Mouse (Mus musculus) Patski (cell line): ENCODE measurements around the gene Tas2r137. TPM values are rescaled to one million over a fixed set of nuclear protein-coding genes. Genes with fewer than 3 reads are reported as not detected.

Experiments used
- ATAC-seq: fragments of 100-300 bp; one replicate; pipeline ENCODE4 v1.8.0; 2021
- CTCF ChIA-PET: fragments of 350-600 bp; sonication (Branson Sonifier 250); formaldehyde crosslinking; loops from one replicate; lab custom pipeline; 2022; ENCODE audit warnings: inconsistent platforms; lab: Charles Lee
- POLR2A ChIA-PET: fragments of 350-600 bp; sonication (Branson Sonifier 250); formaldehyde crosslinking; loops from one replicate; lab custom pipeline; 2022; ENCODE audit warnings: antibody characterized with exemption, inconsistent platforms; lab: Charles Lee
- DNase-seq: peaks from one replicate; pipeline ENCODE4 v3.0.0-alpha.2; 2011; ENCODE audit warnings: low read depth, low spot score
- H3K27me3 ChIP-seq: fragments of 371-371 bp; one replicate; pipeline ENCODE4 v1.5.1; 2021
- CTCF ChIP-seq: fragments of 100-300 bp; IDR thresholded peaks from one replicate; pipeline ENCODE4 v1.5.1; 2021
- in situ Hi-C: fragments of 300-500 bp; cut with MboI; formaldehyde crosslinking; loops from 3 replicates; pipeline ENCODE4 v1.11.1; 2018; ENCODE audit warnings: low pct_unique_long_range_greater_than_20kb, mixed read lengths
- polyA plus RNA-seq: library from polyadenylated mRNA; unstranded; gene quantifications from one replicate; pipeline ENCODE4 v1.2.3, GENCODE M21; 2021

The Tas2r137 gene
- 0.05 TPM for polyA plus RNA-seq

DNA sequence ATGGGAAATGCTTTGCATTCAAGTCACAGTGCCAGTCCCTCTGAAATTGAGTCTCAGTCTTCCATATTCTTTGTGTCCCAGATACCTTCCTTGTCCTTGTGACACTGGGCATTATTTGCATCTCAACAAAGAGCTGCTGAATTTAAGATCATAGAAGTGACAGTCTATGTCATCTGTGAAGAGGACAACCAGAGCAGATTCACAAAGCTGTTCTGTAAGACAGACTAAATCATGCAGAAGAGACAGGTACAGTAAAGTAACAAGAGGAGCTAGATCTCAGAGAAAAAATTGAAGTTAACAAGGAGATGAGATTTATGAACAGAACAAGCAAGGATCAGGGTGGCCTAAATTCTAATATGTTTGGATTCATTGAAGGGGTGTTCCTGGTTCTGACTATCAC, at the start of gene Tas2r137:
Tas2r137 (plus strand) TSS at position 301 of the 400 bp plus-strand sequence.
- in situ Hi-C loops = no loop called here
- ChIA-PET POLR2A (no interaction called here), CTCF (no interaction called here)
- no peak for DNase-seq
- no peak for TF ChIP-seq CTCF
- no peak for ATAC-seq
- H3K27me3 ChIP-seq = no peaks in the 10 kb centered on the region

- ATAC-seq = no peak
- DNase-seq = no peak
- no peak for TF ChIP-seq CTCF
- in situ Hi-C loops = no loop called here
- peaks cover 57% of the 10 kb centered on the region for H3K27me3 ChIP-seq
- POLR2A ChIA-PET = no interaction called here
- CTCF ChIA-PET = interaction anchor here (1.1 kb wide), 1 partner anchor 8 kb away, joined by 3 read pairs; no protein-coding TSS in a partner anchor
These were observed 49.8 kb upstream of the Tas2r137 start for GRCm38 (mm10) chr6:40441276-40441675.

DNA sequence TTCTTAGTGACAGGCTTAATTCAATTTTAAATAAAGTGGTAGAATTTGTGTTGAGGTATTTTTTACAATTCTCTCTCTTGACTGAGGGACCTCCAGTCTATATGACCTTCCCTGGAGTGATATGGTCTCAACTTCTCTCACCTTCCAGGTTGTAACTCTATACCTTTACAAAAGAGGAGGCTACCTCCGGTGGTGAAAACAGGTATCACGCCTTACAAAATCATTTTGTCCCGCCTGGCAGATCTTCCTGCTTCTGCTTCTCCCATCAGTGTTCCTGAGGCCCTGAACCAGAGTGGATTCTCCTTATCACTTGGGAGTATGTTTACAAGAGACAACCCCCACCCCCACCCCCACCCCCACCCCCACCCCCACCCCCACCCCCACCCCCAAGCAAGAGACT, 49.3 kb upstream of the Tas2r137 start:
- in situ Hi-C loops = no loop called here
- TF ChIP-seq CTCF = peak; percentile 32
- ATAC-seq (no peak), DNase-seq (no peak)
- ChIA-PET CTCF (no interaction called here), POLR2A (no interaction called here)
- H3K27me3 ChIP-seq = peaks cover 56% of the 10 kb centered on the region

DNA sequence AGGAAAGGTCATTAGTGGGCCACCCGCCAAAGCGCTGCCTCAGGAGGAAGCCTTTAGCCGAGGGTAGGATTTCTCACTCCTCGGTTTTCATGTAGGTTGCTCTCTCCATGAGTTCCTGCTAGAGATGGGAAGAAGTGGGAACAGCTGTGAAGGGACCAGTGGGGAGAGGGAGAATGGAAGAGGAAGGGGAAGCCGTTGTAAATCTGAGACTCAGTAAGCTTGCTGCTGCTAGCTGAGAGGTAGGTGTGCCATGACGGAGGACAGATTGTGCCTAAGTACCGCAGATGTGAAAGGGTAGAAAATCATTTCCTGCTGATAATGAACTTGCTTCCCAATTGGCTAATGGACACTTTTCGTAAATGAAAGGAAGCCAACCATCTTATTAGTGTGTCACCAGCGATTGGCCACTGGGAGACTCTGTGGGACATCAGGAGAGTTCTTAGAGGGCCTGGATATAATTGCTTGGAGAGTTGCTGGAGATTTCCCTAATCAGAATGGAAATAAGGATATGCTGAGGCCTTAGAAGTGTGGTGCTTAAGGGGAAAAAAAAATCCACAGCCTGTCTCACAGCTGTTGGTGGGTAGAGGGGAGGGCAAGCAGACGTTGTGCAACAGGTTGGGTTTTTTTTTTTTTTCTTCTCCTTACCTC, 47.6 kb upstream of the Tas2r137 start:
- no peak for ATAC-seq
- CTCF ChIA-PET = no interaction called here
- no peak for DNase-seq
- POLR2A ChIA-PET = no interaction called here
- TF ChIP-seq CTCF = no peak
- peaks cover 54% of the 10 kb centered on the region for H3K27me3 ChIP-seq
- in situ Hi-C loops = no loop called here

- ChIA-PET CTCF (interaction anchor here (0.9 kb wide), 1 partner anchor 8 kb away, joined by 3 read pairs; no protein-coding TSS in a partner anchor), POLR2A (no interaction called here)
- DNase-seq = no peak
- in situ Hi-C loops = no loop called here
- no peak for ATAC-seq
- no peak for TF ChIP-seq CTCF
- H3K27me3 ChIP-seq = peaks cover 51% of the 10 kb centered on the region
These were observed 42.4 kb upstream of the Tas2r137 start for GRCm38 (mm10) chr6:40448626-40449025.

DNA sequence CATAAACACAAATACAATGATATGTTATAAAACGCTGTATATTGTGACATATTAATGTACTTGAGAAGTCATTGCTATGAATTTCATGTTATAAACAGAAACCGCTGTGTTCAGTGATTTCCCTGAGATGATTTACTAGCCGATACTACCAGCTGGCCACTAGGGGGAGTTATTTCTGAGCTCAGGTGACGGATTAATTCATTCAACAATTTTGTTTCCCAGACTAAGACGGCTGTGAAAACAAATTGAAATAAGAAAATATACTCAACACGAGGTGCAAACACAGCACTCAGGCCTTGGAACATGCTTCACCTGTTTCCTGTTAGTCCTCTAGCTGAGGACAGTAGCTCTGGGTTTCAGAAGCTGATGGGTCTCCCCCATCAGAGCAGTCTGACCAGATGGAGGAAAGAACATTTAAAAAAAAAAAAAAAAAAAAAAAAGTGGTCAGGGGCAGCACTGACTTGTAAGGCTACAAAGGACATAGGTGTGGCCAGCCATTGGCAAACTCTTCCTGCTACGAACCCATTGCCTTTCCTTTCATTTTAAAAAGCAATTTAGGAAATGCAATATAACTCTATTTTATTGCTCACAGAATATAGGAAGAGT, 36.5 kb upstream of the Tas2r137 start:
- peaks cover 59% of the 10 kb centered on the region for H3K27me3 ChIP-seq
- in situ Hi-C loops = no loop called here
- ChIA-PET CTCF (interaction anchor here (1.2 to 3.5 kb wide), 3 partner anchors 10 to 27 kb away, joined by 3 to 22 read pairs (median 5); no protein-coding TSS in a partner anchor), POLR2A (no interaction called here)
- ATAC-seq = no peak
- peak; percentile 58 for TF ChIP-seq CTCF
- no peak for DNase-seq

GRCm38 (mm10) chr6:40465710-40466109, 25.3 kb upstream of the Tas2r137 start:
- in situ Hi-C loops = loop anchor here (10.0 kb wide), 1 partner anchor 141 kb away; the partner anchor contains the start of gene Agk
- CTCF ChIA-PET = interaction anchor here (1.0 to 3.5 kb wide), 2 partner anchors 10 to 42 kb away, joined by 3 to 22 read pairs; no protein-coding TSS in a partner anchor
- no peak for ATAC-seq
- DNase-seq = no peak
- POLR2A ChIA-PET = no interaction called here
- peaks cover 43% of the 10 kb centered on the region for H3K27me3 ChIP-seq
- peak; percentile 53 for TF ChIP-seq CTCF

DNA sequence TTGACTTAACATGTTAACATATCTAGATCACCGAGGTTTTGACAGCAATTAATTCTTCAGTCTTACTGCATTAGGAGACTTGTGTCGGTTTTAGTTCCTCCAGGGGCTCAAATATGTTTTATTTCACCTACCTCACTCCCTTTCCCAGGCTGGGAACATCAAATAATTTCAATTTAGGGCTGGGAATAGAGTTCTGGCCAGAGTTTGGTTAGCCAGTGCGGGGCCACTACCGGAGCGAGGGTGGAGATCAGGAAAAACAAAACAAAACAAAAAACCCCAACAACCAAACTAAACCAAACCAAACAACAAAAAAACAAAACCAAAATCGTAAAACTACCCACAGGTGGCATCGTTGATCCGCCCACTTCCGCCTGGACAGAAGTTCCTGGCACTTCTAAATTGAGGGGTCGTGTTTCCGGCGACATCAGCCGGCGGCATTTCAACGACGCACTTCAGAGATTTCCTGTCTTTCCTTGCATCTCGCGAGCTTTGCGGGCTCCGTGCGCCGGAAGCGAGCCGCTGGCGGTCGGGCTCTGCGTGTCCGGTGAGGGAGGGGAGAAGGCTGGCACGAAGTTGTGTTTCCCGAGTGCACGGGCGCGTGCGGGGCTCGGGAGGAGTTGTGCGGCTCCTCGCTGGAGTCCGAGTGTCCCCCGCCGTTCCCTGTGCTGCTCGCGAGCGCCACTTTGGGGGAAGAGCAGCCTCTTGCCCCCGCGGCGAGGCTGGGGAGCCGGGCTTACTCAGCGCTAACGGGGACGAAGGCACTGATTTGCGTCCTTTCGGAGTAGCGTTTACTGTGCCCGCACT, 19.9 kb upstream of the Tas2r137 start, which contains the start of gene Ssbp1:
Ssbp1 (plus strand) TSS at position 437 of the 804 bp plus-strand sequence.
- in situ Hi-C loops = no loop called here
- CTCF ChIA-PET = no interaction called here
- peak; percentile 60 for DNase-seq

DNA sequence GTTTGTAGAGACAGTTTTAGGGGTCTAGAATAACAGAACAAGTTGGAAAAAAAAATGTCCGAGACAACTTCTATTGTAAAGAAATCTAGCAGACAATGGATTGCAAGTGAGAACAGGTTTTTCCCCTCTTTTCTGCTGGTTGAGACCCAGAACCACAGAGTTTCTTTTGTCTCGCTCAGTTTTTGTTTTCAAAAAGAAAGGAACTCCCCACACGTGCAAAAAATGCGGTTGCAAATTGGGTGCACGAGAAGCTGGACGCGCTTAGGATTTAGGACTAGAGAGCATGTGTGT, 19.4 kb upstream of the Tas2r137 start:
- ChIA-PET CTCF (no interaction called here), POLR2A (no interaction called here)
- in situ Hi-C loops = no loop called here
- DNase-seq (no peak), ATAC-seq (no peak)
- H3K27me3 ChIP-seq = no peaks in the 10 kb centered on the region
- no peak for TF ChIP-seq CTCF

More for the DNA sequence above, 19.9 kb upstream of the Tas2r137 start, which contains the start of gene Ssbp1:
- peaks cover 3% of the 10 kb centered on the region for H3K27me3 ChIP-seq
- ATAC-seq = peak; percentile 99
- POLR2A ChIA-PET = no interaction called here
- peak; percentile 31 for TF ChIP-seq CTCF

- ATAC-seq (no peak), DNase-seq (no peak)
- ChIA-PET POLR2A (no interaction called here), CTCF (interaction anchor here (1.4 kb wide), 1 partner anchor 52 kb away, joined by 4 read pairs; no protein-coding TSS in a partner anchor)
- no peaks in the 10 kb centered on the region for H3K27me3 ChIP-seq
- in situ Hi-C loops = no loop called here
- TF ChIP-seq CTCF = no peak
These were observed 14.9 kb upstream of the Tas2r137 start for GRCm38 (mm10) chr6:40476132-40476531.
